Mouse (Mus musculus): ENCODE measurements at regions not wholly inside any gene's neighbourhood (a gene's known extent, or its start where the extent isn't known, plus 50 kb on each side); places are given as distances from the start of the nearest gene placed in this dataset.

GRCm38 (mm10) chr2:59406976-59407375 lies 77.5 kb upstream of the Dapl1 start:
- DNase-seq = peak; percentile 33

DNA sequence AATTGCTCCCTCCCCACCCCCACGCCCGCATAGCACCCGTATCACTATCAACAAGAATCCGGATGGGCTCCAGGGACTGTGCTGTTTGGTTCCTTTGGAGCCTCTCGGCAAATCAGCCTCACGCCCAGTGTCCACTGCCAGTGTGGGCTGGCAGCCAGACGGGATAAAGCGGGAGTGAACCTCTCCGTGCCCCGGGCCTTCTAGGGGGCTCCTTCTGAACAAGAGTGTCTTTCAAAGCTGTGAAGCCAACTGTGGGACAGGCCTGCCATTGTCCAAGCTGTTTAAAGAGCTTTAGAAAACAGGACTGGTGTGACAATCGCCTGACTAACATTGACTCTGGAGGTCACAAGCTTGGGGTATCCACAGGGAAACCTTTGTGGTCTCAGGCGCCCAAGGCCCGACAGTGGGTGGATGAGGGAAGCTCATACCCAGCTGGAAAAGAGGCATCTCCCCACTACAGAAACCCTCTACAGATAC lies 76.9 kb upstream of the Dapl1 start:
- DNase-seq = no peak

GRCm38 (mm10) chr2:59408040-59408587 lies 76.3 kb upstream of the Dapl1 start:
- DNase-seq = no peak

DNA sequence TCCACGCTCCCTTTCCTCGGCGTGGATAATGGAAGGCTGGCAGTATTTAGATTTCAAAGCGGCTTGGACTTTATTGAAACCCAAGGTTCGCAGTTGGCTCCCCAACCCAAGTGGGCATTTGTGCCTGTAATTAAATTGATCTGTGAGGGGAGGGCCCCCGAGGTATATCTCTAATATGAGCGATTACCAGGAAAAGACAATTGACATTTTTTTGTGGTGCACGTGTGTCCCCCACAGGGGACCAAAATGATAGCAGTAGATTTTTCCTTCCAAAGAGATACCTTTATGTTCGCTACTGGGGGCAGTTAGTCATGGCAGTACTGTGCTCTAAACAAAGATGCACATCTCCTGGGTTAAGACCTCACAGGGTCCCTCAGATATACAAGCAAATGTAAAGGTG lies 69.8 kb upstream of the Dapl1 start:
- no peak for DNase-seq

GRCm38 (mm10) chr2:59416491-59417195 lies 67.8 kb upstream of the Dapl1 start:
- no peak for DNase-seq

DNA sequence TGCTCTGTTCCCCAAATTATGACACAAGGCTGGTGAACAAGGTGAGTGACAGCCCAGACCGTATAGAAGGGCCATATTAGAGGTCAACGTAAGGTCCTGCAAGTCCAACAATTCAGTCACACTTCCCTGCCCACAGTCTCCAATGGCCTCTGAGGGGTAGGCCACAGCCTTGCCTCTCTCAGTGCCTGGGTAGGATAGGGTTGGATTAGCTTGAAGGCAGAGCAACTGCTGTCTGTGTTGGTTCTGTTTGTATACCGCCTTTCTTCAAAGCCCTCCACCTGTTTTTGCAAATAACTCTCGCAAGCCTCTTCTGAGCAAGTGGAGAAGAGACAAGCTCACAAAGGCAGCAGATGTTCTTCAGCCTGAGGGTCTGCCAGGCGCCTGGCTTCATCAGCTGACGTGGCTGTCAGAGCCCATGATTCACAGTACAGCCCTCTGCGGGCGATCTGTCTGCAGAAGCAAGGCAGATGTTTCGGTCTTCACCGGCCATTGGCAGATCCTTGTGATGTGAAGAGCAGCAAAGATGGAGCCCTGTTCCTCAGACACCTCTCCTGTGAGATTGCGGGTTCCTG lies 67.0 kb upstream of the Dapl1 start:
- no peak for DNase-seq

DNA sequence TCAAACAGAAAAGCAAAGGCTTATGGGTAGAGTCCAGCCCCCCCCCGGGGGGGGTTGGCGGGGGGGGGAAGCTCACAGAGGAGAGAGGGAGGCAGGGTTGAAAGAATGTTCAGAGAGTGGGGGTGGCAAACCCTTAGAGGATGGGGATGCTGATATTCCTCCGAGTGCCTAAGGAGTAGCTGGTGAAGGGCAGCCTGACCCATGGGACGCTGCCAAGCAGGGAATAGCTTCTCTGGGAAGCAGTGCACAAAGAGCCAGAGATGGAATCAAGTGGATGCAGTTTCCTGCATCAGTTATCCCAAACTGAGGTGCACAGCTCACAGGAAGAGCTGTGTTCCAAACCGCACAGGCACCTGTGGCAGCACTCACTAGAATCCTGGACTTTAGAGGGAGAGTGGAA lies 64.0 kb upstream of the Dapl1 start:
- no peak for DNase-seq

- DNase-seq = peak; percentile 25
Measured at GRCm38 (mm10) chr2:59422291-59423242, 61.9 kb upstream of the Dapl1 start.

GRCm38 (mm10) chr2:59424205-59424604 lies 60.2 kb upstream of the Dapl1 start:
- DNase-seq = no peak

DNA sequence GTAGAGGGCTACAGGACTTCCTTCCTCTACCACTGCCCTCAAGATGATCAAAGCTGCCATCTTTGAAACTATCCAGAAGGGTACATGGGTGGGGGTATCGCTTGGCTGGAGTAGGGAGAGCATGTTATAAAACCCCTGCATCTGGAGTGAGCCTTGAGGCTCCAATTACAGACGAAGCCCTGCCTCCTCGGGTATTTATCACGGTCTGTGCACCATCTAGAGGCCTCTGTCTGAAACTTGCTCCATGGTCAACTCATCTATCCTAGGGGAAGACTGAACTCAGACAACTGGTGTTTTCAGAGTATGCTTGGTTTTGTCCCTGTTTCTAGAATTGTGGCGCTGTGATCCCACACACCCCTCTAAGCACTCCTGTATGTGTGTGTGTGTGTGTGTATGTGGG lies 59.7 kb upstream of the Dapl1 start:
- DNase-seq = peak; percentile 59

DNA sequence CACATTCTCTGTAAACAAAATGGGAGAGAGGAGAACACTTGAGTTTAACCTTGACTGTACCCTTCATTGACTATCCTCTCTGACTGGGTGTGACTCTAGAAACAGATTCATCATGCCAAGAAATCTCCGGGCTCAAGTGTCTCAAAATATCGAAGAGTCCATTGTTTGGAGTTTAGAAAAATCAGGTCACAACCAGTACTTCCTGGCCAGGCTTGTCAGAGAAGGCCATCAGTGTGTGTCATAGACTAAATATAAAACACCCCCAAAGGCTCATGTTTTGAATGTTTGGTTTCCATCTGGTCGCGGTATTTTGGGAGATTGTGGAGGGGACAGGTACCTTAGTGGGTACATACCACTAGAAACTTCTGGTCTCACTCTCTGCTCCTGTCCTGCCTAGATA lies 58.6 kb upstream of the Dapl1 start:
- DNase-seq = no peak

DNA sequence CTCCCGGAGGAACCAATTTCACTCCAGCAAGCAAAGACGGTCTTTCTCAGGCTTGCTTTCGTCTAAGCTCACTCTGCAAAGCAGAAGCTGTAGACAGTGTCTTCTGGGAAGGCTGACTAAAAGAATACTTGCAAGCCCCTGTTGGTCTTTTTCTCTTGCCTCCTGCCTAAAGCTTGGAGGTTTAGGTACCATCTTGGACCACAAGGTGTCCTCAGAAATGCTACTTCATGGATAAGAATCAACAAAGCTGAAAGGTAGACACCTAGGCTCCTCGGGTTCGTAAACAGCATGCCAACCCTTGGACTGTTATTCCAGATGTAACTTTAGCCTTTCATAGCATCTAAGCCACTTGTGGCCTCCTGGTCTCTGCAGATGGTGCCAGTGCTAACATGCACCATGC lies 53.0 kb upstream of the Dapl1 start:
- DNase-seq = no peak

DNA sequence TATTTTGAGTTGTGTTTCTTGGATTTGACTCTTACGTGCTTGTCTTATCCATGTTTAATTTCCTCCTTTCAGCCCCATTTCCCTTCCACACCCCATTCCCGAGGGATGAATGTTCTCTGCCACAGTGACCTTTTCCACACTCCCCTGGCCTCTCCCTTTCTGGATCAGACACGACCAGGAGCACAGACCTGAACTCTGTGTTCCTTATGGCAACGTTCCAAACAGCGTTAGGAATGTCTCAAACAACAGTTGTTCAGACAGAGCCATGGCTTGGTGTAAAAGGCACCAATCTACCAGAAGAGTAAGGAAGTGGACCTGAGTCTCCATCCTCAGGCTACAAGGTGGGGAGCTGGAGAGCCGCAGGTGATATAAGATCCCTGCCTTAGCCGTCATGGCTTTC lies 52.6 kb upstream of the Dapl1 start:
- peak; percentile 38 for DNase-seq
